In the genomic region with DNA sequence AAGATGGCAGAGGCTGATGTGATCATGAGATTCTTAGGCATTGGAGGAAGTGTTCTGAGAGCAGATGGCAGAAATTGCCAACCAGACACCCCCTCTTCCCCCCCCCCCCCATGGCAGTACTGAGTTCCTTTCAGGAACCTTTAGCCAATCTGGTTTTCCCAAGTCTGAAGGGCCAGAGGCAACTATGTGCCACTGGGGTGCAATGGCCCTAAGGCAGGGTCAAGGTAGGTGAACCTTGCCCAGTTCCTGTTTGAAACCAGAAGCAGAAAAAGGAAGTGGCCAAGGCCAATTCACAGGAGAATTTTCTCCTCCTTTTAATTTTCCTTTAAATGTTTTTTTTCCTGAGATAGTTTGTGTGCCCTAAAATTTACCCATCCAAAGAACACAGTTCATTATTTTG, we compare ENCODE assay signal across 28 mouse cellular contexts.
A peak's percentile ranks its signal among the peaks of the same experiment; 100 is the strongest.
DNase-seq lines count a peak whose midpoint lies in the region; ATAC-seq and TF ChIP-seq lines count a peak whose summit lies in the region.
"Had no signal": no experiment of that assay in that cellular context is flagged by ENCODE, and none has a peak within 500 bp of the region (broad histone marks: within the 10 kb centered on the region; RNA-seq: fewer than 3 reads in every experiment).

No protein-coding gene starts in this region.

- ATAC-seq in kidney, embryonic 16.5 days (ENCODE audit: low FRiP score, low TSS enrichment): no peak
- ATAC-seq in megakaryocyte progenitor cell, adult 5-6 weeks (replicated peaks; ENCODE audit: poor library complexity): peak; percentile 46; the same call in 1 of the 2 replicates
- no peak for ATAC-seq in hindbrain, embryonic 11.5 days (ENCODE audit: low FRiP score)
- ATAC-seq: hindbrain, postnatal 0 days; intestine, postnatal 0 days; midbrain, embryonic 16.5 days; Patski had no signal

- H3K36me3 ChIP-seq in kidney, embryonic 16.5 days (ENCODE audit: insufficient read depth, low read length): no peaks in the 10 kb centered on the region
- no peaks in the 10 kb centered on the region for H3K36me3 ChIP-seq in liver, adult 2 months (ENCODE audit: control insufficient read depth, insufficient read depth, low read length)
- H3K36me3 ChIP-seq in hindbrain, embryonic 11.5 days (ENCODE audit: control insufficient read depth, insufficient read depth, low read length): no peaks in the 10 kb centered on the region
- H3K36me3 ChIP-seq: embryonic facial prominence, embryonic 13.5 days; forebrain, embryonic 12.5 days; G1E; hindbrain, embryonic 10.5 days; limb, embryonic 13.5 days; lung, embryonic 15.5 days; midbrain, embryonic 10.5 days; stomach, embryonic 15.5 days had no signal

- no peaks in the 10 kb centered on the region for H3K9me3 ChIP-seq in kidney, embryonic 16.5 days (ENCODE audit: low read length)
- no peaks in the 10 kb centered on the region for H3K9me3 ChIP-seq in hindbrain, embryonic 11.5 days (ENCODE audit: control insufficient read depth, low read length)
- H3K9me3 ChIP-seq: embryonic facial prominence, embryonic 13.5 days; forebrain, embryonic 12.5 days; G1E; hindbrain, embryonic 10.5 days; limb, embryonic 13.5 days; lung, embryonic 15.5 days; midbrain, embryonic 10.5 days; stomach, embryonic 15.5 days had no signal

- intact Hi-C loops in gastrocnemius, postnatal 14 days (cut with DNase I; ENCODE audit: low total_unique reads): no loop called here

- no peak overlapping the region for H3K4me2 ChIP-seq in kidney, embryonic 16.5 days (replicated peaks; ENCODE audit: low read depth, low read length)
- H3K4me2 ChIP-seq in hindbrain, embryonic 11.5 days (replicated peaks; ENCODE audit: low read depth, low read length): no peak overlapping the region
- H3K4me2 ChIP-seq: embryonic facial prominence, embryonic 13.5 days; forebrain, embryonic 12.5 days; limb, embryonic 13.5 days; lung, embryonic 15.5 days; stomach, embryonic 15.5 days had no signal

- no peak for TF ChIP-seq CTCF in liver, adult 2 months (IDR thresholded peaks at IDR 0.05; ENCODE audit: low read depth, low read length)
- TF ChIP-seq CTCF in bone marrow, adult 2 months (IDR thresholded peaks at IDR 0.05; ENCODE audit: control insufficient read depth, insufficient read depth, low read length): no peak

- no peak for TF ChIP-seq POLR2A in liver, adult 2 months (IDR thresholded peaks at IDR 0.05; ENCODE audit: extremely low read depth, insufficient read depth, low read length)
- TF ChIP-seq POLR2A in bone marrow, adult 2 months (IDR thresholded peaks at IDR 0.05; ENCODE audit: borderline replicate concordance, control insufficient read depth, low read depth, low read length): no peak

- 0 out of 2 replicates have a peak, but pooled peaks cover 8% of the 10 kb centered on the region for H3K4me1 ChIP-seq in kidney, embryonic 16.5 days (ENCODE audit: insufficient read depth, low read length)
- peaks cover 26% of the 10 kb centered on the region for H3K4me1 ChIP-seq in liver, adult 2 months (ENCODE audit: control insufficient read depth, insufficient read depth, low read length)
- peaks cover 8% of the 10 kb centered on the region; the same call in 1 of the 2 replicates for H3K4me1 ChIP-seq in bone marrow, adult 2 months (ENCODE audit: control insufficient read depth, insufficient read depth, low read length)
- no peaks in the 10 kb centered on the region for H3K4me1 ChIP-seq in hindbrain, embryonic 11.5 days (replicated peaks; ENCODE audit: control insufficient read depth, insufficient read depth, low read length)

- H3K4me3 ChIP-seq in kidney, embryonic 16.5 days (ENCODE audit: low read length): no peak overlapping the region
- no peak overlapping the region for H3K4me3 ChIP-seq in liver, adult 2 months (ENCODE audit: insufficient read depth, low read depth, low read length)
- no peak overlapping the region for H3K4me3 ChIP-seq in bone marrow, adult 2 months (replicated peaks; ENCODE audit: control insufficient read depth, low read depth, low read length)
- H3K4me3 ChIP-seq in hindbrain, embryonic 11.5 days (ENCODE audit: low read depth, low read length): no peak overlapping the region
- H3K4me3 ChIP-seq: embryonic facial prominence, embryonic 13.5 days; erythroblast, embryonic 14.5 days; forebrain, embryonic 12.5 days; hindbrain, embryonic 10.5 days; limb, embryonic 13.5 days; lung, embryonic 15.5 days; midbrain, embryonic 10.5 days; stomach, embryonic 15.5 days had no signal

- no peaks in the 10 kb centered on the region for H3K79me2 ChIP-seq in liver, adult 2 months (ENCODE audit: control insufficient read depth, insufficient read depth, low read length)

- no peak overlapping the region for H3K9ac ChIP-seq in kidney, embryonic 16.5 days (replicated peaks; ENCODE audit: low read length)
- H3K9ac ChIP-seq in liver, adult 2 months (ENCODE audit: low read depth, low read length): no peak overlapping the region
- no peak overlapping the region for H3K9ac ChIP-seq in hindbrain, embryonic 11.5 days (ENCODE audit: low read depth, low read length)
- H3K9ac ChIP-seq: embryonic facial prominence, embryonic 13.5 days; forebrain, embryonic 12.5 days; limb, embryonic 13.5 days; liver, embryonic 14.5 days; lung, embryonic 15.5 days; stomach, embryonic 15.5 days had no signal

- no peaks in the 10 kb centered on the region for H3K27me3 ChIP-seq in kidney, embryonic 16.5 days (ENCODE audit: insufficient read depth, low read length)
- H3K27me3 ChIP-seq in liver, adult 2 months (ENCODE audit: control insufficient read depth, insufficient read depth, low read length): no peaks in the 10 kb centered on the region
- H3K27me3 ChIP-seq in hindbrain, embryonic 11.5 days (ENCODE audit: control insufficient read depth, insufficient read depth, low read length): no peaks in the 10 kb centered on the region
- H3K27me3 ChIP-seq: embryonic facial prominence, embryonic 13.5 days; forebrain, embryonic 12.5 days; limb, embryonic 13.5 days; lung, embryonic 15.5 days; Patski; stomach, embryonic 15.5 days had no signal

- peak; percentile 52 for DNase-seq in kidney, adult 11 months
- DNase-seq in liver, adult 2 months (ENCODE audit: extremely low read depth, low read depth, low spot score): peak; percentile 83
- DNase-seq in liver: no peak
- DNase-seq in hindbrain, embryonic 11.5 days (ENCODE audit: low spot score): no peak
- no peak for DNase-seq in gastrocnemius, postnatal 14 days
- DNase-seq: adrenal gland, postnatal 36 days; cerebellum, adult 18-20 months; cerebellum, postnatal 14 days; embryo, embryonic 11 days; lung, postnatal 4 days; thymus, postnatal 25 days had no signal

- H3K27ac ChIP-seq in kidney, embryonic 16.5 days (ENCODE audit: low read length): no peak overlapping the region
- H3K27ac ChIP-seq in liver, adult 2 months (replicated peaks; ENCODE audit: insufficient read depth, low read depth, low read length): peak overlapping the region; percentile 45
- H3K27ac ChIP-seq in bone marrow, adult 2 months (ENCODE audit: control insufficient read depth, insufficient read depth, low read depth, low read length, poor library complexity): peak overlapping the region; percentile 25; the same call in 1 of the 2 replicates
- no peak overlapping the region for H3K27ac ChIP-seq in hindbrain, embryonic 11.5 days (ENCODE audit: low read depth, low read length)
- H3K27ac ChIP-seq: embryonic facial prominence, embryonic 13.5 days; forebrain, embryonic 12.5 days; hindbrain, postnatal 0 days; limb, embryonic 13.5 days; liver, embryonic 14.5 days; lung, embryonic 15.5 days; midbrain, embryonic 10.5 days; stomach, embryonic 15.5 days had no signal

Comparison
In these comparisons a context has a peak if more than half of its experiments do, and no peak if none do; other contexts are left out.
1. DNase-seq: peak in kidney, adult 11 months (single experiment) and liver, adult 2 months (single experiment); none in liver (single experiment), hindbrain, embryonic 11.5 days (single experiment) and gastrocnemius, postnatal 14 days (single experiment).
2. H3K27ac ChIP-seq: peak in liver, adult 2 months (single experiment) and bone marrow, adult 2 months (single experiment); none in kidney, embryonic 16.5 days (single experiment) and hindbrain, embryonic 11.5 days (single experiment).